ENCODE assay signal across 8 mouse cellular contexts in genomic region chr5:125392618-125392976, GRCm38 (mm10). TPM values are rescaled to one million over a fixed set of nuclear protein-coding genes. Genes with fewer than 3 reads are reported as not detected.
DNase-seq lines count a peak whose midpoint lies in the region; ATAC-seq and TF ChIP-seq lines count a peak whose summit lies in the region.

No protein-coding gene starts in this region.

- WGBS in embryonic facial prominence, embryonic 11.5 days = 37% methylated on average over 1 of the region's 1 CpGs
- 21% methylated on average over 1 of the region's 1 CpGs for WGBS in hindbrain, embryonic 15.5 days
- WGBS in midbrain, embryonic 16.5 days = 28% methylated on average over 1 of the region's 1 CpGs

- DNase-seq in layer of hippocampus, adult 2 months (ENCODE audit: low spot score in 2 of 2) = no peak
- no peak for DNase-seq in layer of hippocampus, adult 9-11 months
- no peak for DNase-seq in embryonic facial prominence, embryonic 11.5 days (ENCODE audit: low spot score)
- no peak for DNase-seq in embryo, embryonic 10 days (ENCODE audit: low spot score)
- DNase-seq in MN1 (ENCODE audit: low spot score) = no peak
- no peak for DNase-seq in gastrocnemius, adult 18-20 months (ENCODE audit: low spot score)

- peak overlapping the region; percentile 47 for H3K9ac ChIP-seq in embryonic facial prominence, embryonic 11.5 days (replicated peaks; ENCODE audit: low read length)
- 0 out of 2 replicates have a peak overlapping the region, but pooled peaks have one; percentile 8 for H3K9ac ChIP-seq in hindbrain, embryonic 15.5 days
- peak overlapping the region; percentile 56 for H3K9ac ChIP-seq in midbrain, embryonic 16.5 days (ENCODE audit: low read depth, low read length)

- 0 out of 2 replicates have a peak, but pooled peaks have one; percentile 1 for ATAC-seq in embryonic facial prominence, embryonic 11.5 days (replicated peaks; ENCODE audit: insufficient number of reproducible peaks, low FRiP score, low TSS enrichment, low read depth)
- peak; percentile 5 for ATAC-seq in hindbrain, embryonic 15.5 days (ENCODE audit: low FRiP score, low read depth)
- no peak; the same call in 1 of the 2 replicates for ATAC-seq in midbrain, embryonic 16.5 days

- peak overlapping the region; percentile 100 for H3K27ac ChIP-seq in layer of hippocampus, adult 2 months
- peak overlapping the region; percentile 68 for H3K27ac ChIP-seq in embryonic facial prominence, embryonic 11.5 days (replicated peaks; ENCODE audit: low read depth, low read length)
- H3K27ac ChIP-seq in hindbrain, embryonic 15.5 days (replicated peaks) = peak overlapping the region; percentile 98
- H3K27ac ChIP-seq in midbrain, embryonic 16.5 days (ENCODE audit: low read length) = peak overlapping the region; percentile 100

- H3K4me1 ChIP-seq in embryonic facial prominence, embryonic 11.5 days (ENCODE audit: control insufficient read depth, insufficient read depth, low read length) = peaks cover 5% of the 10 kb centered on the region
- H3K4me1 ChIP-seq in hindbrain, embryonic 15.5 days (replicated peaks) = peaks cover 49% of the 10 kb centered on the region
- peaks cover 39% of the 10 kb centered on the region for H3K4me1 ChIP-seq in midbrain, embryonic 16.5 days (ENCODE audit: control insufficient read depth, insufficient read depth, low read length)

- H3K4me2 ChIP-seq in embryonic facial prominence, embryonic 11.5 days (ENCODE audit: low read depth, low read length) = no peak overlapping the region
- H3K4me2 ChIP-seq in hindbrain, embryonic 15.5 days = peak overlapping the region; percentile 56
- H3K4me2 ChIP-seq in midbrain, embryonic 16.5 days (ENCODE audit: low read length) = peak overlapping the region; percentile 70

- no peaks in the 10 kb centered on the region for H3K9me3 ChIP-seq in embryonic facial prominence, embryonic 11.5 days (replicated peaks; ENCODE audit: control insufficient read depth, low read length)
- no peaks in the 10 kb centered on the region for H3K9me3 ChIP-seq in hindbrain, embryonic 15.5 days
- no peaks in the 10 kb centered on the region for H3K9me3 ChIP-seq in midbrain, embryonic 16.5 days (replicated peaks; ENCODE audit: control insufficient read depth, low read length, poor library complexity, severe bottlenecking)

- H3K36me3 ChIP-seq in embryonic facial prominence, embryonic 11.5 days (replicated peaks; ENCODE audit: control insufficient read depth, insufficient read depth, low read depth, low read length) = no peaks in the 10 kb centered on the region
- no peaks in the 10 kb centered on the region for H3K36me3 ChIP-seq in hindbrain, embryonic 15.5 days
- no peaks in the 10 kb centered on the region for H3K36me3 ChIP-seq in midbrain, embryonic 16.5 days (ENCODE audit: control insufficient read depth, insufficient read depth, low read length)

- no peak for TF ChIP-seq CTCF in layer of hippocampus, adult 2 months (conservative IDR thresholded peaks at IDR 0.05)

- no peaks in the 10 kb centered on the region for H3K27me3 ChIP-seq in embryonic facial prominence, embryonic 11.5 days (ENCODE audit: control insufficient read depth, insufficient read depth, low read length)
- no peaks in the 10 kb centered on the region for H3K27me3 ChIP-seq in hindbrain, embryonic 15.5 days
- H3K27me3 ChIP-seq in midbrain, embryonic 16.5 days (ENCODE audit: control insufficient read depth, insufficient read depth, low read depth, low read length) = no peaks in the 10 kb centered on the region

- H3K4me3 ChIP-seq in layer of hippocampus, adult 2 months = peak overlapping the region; percentile 38
- H3K4me3 ChIP-seq in embryonic facial prominence, embryonic 11.5 days (ENCODE audit: low read depth, low read length) = no peak overlapping the region
- peak overlapping the region; percentile 4; the same call in 1 of the 2 replicates for H3K4me3 ChIP-seq in hindbrain, embryonic 15.5 days
- no peak overlapping the region for H3K4me3 ChIP-seq in midbrain, embryonic 16.5 days (ENCODE audit: low read depth, low read length)

RNA-seq across cellular contexts. Expression of gene Ubc, which starts 2.6 kb away (rescaled TPM):
- 100 to 1,000 TPM; 713 to 818 TPM for total RNA-seq in layer of hippocampus, adult 2 months (2021)
- 1,016 and 1,055 TPM in 2 replicates for polyA plus RNA-seq in embryonic facial prominence, embryonic 11.5 days (2014; fragmentation: Nextera tagmentation; extraction: Ambion mirVana)
- 1,393 and 1,417 TPM in 2 replicates for polyA plus RNA-seq in hindbrain, embryonic 15.5 days (2015; fragmentation: Nextera tagmentation; extraction: Ambion mirVana)
- polyA plus RNA-seq in midbrain, embryonic 16.5 days (2015; fragmentation: Nextera tagmentation; extraction: Ambion mirVana) = 1,506 and 1,517 TPM in 2 replicates
- 1,000 to 10,000 TPM; 1,764 to 2,031 TPM for total RNA-seq in gastrocnemius, adult 18-20 months (2021)

RNA-seq across cellular contexts. Expression of gene Gm10382, which starts 3.5 kb away (rescaled TPM):
- not detected for total RNA-seq in layer of hippocampus, adult 2 months (2021)
- not detected in 2 replicates for polyA plus RNA-seq in embryonic facial prominence, embryonic 11.5 days (2014; fragmentation: Nextera tagmentation; extraction: Ambion mirVana)
- polyA plus RNA-seq in hindbrain, embryonic 15.5 days (2015; fragmentation: Nextera tagmentation; extraction: Ambion mirVana) = 0.56 and 0.65 TPM in 2 replicates
- polyA plus RNA-seq in midbrain, embryonic 16.5 days (2015; fragmentation: Nextera tagmentation; extraction: Ambion mirVana) = 0.30 and 0.51 TPM in 2 replicates
- under 1 TPM in 1 of 2 experiments, not detected in 1; 0.24 TPM for total RNA-seq in gastrocnemius, adult 18-20 months (2021)

RNA-seq across cellular contexts. Expression of gene Dhx37, which starts 41.3 kb away (rescaled TPM):
- total RNA-seq in layer of hippocampus, adult 2 months (2021) = 10 to 100 TPM; 15.2 to 15.6 TPM
- polyA plus RNA-seq in embryonic facial prominence, embryonic 11.5 days (2014; fragmentation: Nextera tagmentation; extraction: Ambion mirVana) = 7.2 and 9.0 TPM in 2 replicates
- 10.9 and 11.6 TPM in 2 replicates for polyA plus RNA-seq in hindbrain, embryonic 15.5 days (2015; fragmentation: Nextera tagmentation; extraction: Ambion mirVana)
- polyA plus RNA-seq in midbrain, embryonic 16.5 days (2015; fragmentation: Nextera tagmentation; extraction: Ambion mirVana) = 12.4 and 12.8 TPM in 2 replicates
- total RNA-seq in gastrocnemius, adult 18-20 months (2021) = 1 to 10 TPM; 4.5 to 5.1 TPM

RNA-seq across cellular contexts. Expression of gene Bri3bp, which starts 48.8 kb away (rescaled TPM):
- 100 to 1,000 TPM in 1 of 2 experiments, 10 to 100 TPM in 1; 93.2 to 107 TPM for total RNA-seq in layer of hippocampus, adult 2 months (2021)
- 26.3 and 29.2 TPM in 2 replicates for polyA plus RNA-seq in embryonic facial prominence, embryonic 11.5 days (2014; fragmentation: Nextera tagmentation; extraction: Ambion mirVana)
- polyA plus RNA-seq in hindbrain, embryonic 15.5 days (2015; fragmentation: Nextera tagmentation; extraction: Ambion mirVana) = 39.4 and 42.8 TPM in 2 replicates
- polyA plus RNA-seq in midbrain, embryonic 16.5 days (2015; fragmentation: Nextera tagmentation; extraction: Ambion mirVana) = 38.3 and 41.6 TPM in 2 replicates
- total RNA-seq in gastrocnemius, adult 18-20 months (2021) = 1 to 10 TPM; 2.6 to 3.2 TPM

RNA-seq across cellular contexts. Expression of gene Scarb1, which starts 51.7 kb away (rescaled TPM):
- total RNA-seq in layer of hippocampus, adult 2 months (2021) = 10 to 100 TPM; 34.5 to 35.1 TPM
- 22.7 and 26.4 TPM in 2 replicates for polyA plus RNA-seq in embryonic facial prominence, embryonic 11.5 days (2014; fragmentation: Nextera tagmentation; extraction: Ambion mirVana)
- 46.6 and 52.4 TPM in 2 replicates for polyA plus RNA-seq in hindbrain, embryonic 15.5 days (2015; fragmentation: Nextera tagmentation; extraction: Ambion mirVana)
- polyA plus RNA-seq in midbrain, embryonic 16.5 days (2015; fragmentation: Nextera tagmentation; extraction: Ambion mirVana) = 43.8 and 51.6 TPM in 2 replicates
- 10 to 100 TPM; 10.0 to 11.0 TPM for total RNA-seq in gastrocnemius, adult 18-20 months (2021)

Comparison
In these comparisons a context has a peak if more than half of its experiments do, and no peak if none do; other contexts are left out.
1. H3K4me3 ChIP-seq: peak in layer of hippocampus, adult 2 months (single experiment) and hindbrain, embryonic 15.5 days (single experiment); none in embryonic facial prominence, embryonic 11.5 days (single experiment) and midbrain, embryonic 16.5 days (single experiment).
2. Peak in every context shown above with its lines, with median percentiles within 50 percentile points of each other: H3K27ac ChIP-seq and H3K9ac ChIP-seq.